Mouse (Mus musculus): ENCODE results near the gene Mrpl53.

Mrpl53 gene

DNA sequence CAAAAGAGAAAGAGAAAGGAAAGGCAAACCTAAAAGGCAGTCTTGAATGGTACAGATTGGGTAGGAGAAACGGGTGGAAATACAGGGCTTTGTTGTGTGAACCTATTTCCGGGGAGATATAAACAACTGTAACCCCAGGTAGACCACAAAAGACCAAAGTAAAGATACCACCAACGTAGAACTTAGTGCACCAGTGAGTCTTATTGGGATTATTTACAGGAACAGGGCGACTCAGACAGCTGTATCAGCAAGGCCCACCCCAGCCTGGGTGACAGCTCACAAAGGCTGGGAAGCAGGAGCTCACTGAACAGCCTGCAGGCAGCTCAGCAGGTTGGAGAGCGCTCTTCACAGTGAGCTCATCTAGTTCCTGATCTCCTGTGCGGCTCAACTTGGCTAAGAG lies 12.9 kb upstream of the Mrpl53 start:
- no peak for DNase-seq

DNA sequence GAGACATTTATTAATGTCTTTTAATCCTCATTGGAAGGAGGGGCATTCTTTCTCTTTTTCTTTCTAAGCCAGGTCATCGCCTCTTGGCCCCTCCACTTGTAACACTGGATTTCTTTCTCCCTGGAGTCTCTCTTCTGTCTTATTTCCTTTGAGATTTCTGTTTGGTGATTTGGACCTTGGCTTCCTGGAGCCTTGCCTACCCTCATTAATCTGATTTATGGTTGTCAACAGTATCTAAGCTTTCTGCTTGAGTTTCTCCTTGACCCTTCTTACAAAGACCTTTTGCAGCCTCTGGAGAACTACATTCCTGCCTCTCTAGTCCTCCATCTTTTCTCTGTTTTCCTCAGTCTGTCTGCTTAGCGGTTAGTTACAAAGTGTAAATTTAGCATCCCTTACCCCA lies 10.4 kb upstream of the Mrpl53 start:
- no peak for DNase-seq

DNA sequence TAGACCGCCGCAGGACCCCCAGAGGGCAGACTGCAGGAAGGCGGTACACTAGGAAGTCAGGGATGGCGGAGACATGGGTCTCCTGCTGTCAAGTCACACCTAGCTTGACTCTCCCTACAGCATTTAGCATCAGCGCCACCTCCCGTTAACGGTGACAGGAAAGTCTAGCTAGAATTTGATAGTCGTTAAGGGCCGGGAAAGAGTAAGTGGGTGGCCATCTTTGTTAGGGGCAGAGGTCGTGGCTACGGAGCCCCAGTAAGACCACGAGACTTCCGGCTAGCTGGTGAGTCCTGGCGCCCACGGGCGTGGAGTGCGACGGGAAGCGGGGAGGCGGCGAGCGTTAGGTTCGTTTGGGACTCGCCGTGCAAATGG lies 7.5 kb upstream of the Mrpl53 start, which contains the start of the genes Ccdc142 and Gm42688:
TSS of gene Ccdc142 (plus strand) at position 286 of the 372 bp plus-strand sequence.
TSS of gene Gm42688 (plus strand) at position 302 of the 372 bp plus-strand sequence.
- DNase-seq, result peak; percentile 92 to 93

DNA sequence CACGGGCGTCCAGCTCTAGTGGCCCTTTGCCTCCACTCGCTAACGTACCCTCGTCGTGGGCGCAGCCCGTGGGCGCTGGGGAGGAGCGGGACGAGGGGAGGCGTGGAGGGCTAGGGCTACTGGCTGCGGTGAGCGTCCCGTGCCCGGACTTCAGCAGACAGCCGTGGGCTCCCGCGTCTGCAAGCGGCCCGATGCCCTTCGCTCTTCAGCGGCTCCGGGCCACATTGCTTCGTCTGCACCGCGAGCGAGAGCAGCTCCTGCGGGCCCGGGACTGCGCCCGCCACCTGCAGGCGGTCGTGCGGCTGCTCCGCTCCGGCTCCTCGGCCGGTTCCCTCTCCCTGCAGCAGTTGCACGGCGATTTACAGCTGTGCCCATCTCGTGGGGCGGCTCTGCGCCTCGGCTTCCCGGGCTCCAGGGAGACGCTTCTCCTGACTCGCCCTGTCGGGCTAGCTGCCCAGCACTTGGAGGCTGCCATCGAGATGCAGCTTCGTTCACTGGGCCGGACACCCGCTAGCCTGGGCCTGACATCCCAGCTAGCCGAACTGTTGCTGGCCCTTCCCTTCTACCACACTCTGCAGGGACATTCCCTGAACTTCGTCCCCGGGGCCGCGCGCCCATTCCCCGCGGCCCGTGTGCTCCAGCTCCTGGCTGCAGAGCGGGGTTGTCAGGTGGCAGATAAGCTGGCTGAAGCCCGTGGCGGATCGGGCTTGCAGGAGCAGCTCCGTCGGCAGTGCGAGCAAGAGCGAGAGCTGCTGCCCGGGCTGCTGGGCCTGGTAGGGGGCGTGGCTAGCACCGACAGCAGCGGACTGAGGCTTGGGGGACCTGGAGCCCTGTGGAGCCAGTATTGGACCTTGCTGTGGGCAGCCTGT lies 6.9 kb upstream of the Mrpl53 start:
- peak; percentile 72 to 74 for DNase-seq

DNA sequence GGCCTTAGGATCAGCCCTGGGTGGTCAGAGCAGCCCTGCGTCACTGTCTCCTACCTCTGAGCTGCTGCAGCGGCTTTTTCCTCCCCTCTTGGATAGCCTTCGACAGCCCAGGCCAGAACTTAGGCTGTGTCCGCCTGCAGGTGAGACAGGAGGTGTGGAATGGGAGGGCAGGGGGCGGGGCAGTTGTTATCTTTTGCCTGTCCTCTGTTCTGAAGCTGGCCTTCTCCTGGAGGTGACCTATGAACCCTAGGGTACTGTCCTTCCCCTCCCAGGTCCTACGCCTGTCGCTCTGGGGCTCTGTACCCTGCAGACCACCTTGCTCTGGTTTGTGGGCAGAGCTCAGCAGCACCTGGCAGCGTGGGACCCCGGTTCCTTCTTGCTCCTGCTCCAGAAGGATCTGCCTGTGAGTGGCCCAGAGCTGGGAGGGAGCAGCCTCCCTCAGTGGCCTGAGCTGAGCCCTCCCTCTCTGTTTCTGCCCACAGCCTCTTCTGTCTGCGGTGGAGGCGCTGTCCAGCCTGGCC lies 5.7 kb upstream of the Mrpl53 start:
- DNase-seq, result no peak

DNA sequence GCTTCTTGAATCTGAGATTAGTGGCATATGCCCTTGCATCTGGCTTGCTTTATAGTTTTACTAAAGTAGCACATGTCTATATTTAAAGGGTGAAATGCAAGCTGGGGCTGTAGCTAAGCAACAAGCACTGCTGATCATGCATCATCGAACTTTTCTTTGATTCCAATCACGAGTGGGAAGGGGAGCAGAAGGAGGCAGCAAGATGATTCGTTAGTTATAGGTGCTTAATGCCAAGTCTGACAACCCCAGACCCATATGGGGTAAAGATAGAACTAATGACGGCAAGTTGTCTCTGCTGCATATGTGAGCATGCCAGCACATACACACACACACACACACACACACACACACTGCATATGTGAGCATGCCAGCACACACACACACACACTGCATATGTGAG lies 4.7 kb upstream of the Mrpl53 start:
- DNase-seq, result no peak

DNA sequence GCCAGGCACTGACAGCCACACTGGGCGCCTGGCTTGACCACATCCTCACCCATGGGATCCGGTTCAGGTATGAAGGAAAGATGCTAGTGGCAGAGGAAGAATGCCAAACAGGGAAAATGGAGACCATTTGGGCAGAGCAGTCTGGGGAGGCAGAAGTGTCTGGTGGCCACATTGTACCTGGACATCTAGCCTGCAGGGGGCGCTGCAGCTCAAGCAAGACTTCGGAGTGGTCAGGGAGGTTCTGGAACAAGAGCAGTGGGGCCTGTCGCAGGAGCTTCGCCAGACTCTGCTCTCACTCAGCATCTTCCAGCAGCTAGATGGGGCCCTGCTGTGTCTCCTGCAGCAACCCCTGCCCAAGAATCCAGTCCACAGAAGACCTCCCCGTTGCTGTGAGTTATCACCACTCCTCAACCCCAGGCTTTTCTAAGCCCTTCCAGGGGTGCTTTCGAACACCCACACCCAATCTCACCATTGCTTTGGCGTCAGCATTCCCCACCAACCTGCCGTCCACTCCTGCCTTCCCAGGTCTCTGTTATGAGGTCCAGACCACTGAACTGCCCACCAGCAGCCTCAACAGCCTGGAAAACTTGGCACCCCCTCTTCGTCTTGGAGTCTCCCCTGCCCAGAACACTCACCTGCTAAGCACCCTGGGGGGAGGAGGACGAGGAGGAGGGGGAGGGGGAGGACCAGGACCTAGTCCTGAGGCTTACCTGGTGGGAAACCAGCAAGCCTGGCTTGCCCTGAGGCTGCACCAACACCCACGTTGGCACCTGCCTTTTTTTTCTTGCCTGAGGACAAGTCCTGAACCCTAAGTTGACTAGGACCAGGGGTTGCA lies 1.1 kb upstream of the Mrpl53 start:
- peak; percentile 88 to 91 for DNase-seq

DNA sequence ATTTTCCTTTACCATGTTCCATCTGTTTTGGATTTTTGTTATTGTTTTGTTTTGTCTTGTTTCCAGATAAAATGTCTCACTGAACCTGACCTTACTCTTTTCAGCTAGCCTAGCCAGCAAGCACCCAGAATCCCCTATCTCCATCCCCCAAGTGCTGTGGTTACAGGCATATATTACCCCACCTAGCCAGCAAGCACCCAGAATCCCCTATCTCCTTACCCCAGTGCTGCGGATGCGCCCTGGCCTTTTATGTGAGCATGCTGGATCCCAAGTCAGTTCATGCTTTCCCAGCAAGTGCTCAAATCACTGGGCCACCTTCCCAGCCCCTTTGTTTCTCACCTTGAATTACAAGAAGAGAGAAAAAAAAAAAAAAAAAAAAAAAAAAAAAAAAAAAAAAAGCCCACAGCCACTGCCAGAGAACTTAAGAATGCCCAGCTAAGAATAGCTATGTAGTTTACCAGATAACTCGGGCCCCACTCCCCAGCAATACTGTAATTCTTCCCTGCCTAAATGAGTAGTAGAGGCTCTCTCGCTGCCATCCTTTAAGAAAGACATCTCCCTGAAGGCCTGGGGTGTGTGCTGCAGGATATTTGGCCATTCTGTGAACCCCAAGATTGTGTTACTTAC lies 2.8 kb downstream of the Mrpl53 start:
- no peak for DNase-seq

DNA sequence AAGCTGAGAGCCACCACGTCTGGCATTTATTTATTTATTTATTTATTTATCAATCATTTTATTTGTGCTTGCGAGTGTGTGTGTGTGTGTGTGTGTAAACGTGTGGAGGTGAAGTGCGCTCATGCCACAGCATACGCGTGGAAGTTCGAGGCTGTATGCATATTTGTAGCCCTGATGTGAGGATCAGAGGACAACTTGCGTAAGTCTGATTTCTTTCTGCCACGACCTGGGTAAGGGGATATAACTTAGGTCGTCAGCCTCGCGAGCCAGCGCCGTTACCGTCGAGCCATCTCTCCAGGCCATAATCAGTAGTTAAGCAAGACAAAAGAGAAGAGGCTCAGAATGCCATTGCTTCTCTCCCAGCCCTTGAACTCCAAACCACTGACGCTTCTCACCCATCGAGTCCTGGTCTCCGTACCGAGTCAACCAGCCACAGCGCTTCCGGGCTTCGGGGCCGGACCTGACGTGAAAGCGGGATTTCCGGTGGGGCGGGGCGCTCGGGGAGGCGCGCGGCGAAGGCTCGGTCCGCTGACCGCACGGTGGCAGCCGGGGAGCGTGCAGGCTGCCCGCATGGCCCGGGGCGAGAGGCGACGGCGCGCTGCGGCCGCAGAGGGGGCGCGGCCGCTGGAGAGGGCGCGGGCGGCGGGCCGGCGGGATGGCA lies 6.3 kb downstream of the Mrpl53 start, which contains the start of gene Mogs:
TSS of gene Mogs (plus strand) at position 486 of the 661 bp plus-strand sequence.
- DNase-seq, result peak; percentile 96 to 97

DNA sequence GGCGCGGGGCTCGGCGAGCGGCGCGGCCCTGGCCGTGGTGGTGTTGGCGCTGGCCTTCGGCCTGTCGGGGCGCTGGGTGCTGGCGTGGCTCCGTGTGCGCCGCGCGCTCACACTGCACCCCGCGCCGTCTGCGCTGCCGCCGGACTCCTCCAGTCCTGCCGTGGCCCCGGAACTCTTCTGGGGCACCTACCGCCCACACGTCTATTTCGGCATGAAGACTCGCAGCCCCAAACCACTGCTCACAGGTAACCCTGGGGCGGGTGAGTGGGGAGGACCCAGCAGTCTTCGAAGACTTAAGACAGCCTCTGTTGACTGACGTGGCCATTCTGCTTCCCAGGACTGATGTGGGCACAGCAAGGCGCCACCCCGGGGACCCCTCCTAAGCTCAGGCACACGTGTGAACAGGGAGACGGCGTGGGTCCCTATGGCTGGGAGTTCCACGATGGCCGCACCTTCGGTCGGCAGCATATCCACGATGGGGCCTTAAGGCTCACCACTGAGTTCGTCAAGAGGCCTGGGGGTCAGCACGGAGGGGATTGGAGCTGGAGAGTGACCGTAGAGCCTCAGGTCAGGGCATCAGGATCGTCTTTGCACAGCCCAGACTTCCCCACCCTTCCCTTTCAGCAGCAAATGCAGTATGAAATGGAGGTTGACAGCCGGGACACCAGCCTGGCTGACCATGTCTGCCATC lies 7.0 kb downstream of the Mrpl53 start:
- DNase-seq, result peak in 1 of 2 experiments; percentile 47

DNA sequence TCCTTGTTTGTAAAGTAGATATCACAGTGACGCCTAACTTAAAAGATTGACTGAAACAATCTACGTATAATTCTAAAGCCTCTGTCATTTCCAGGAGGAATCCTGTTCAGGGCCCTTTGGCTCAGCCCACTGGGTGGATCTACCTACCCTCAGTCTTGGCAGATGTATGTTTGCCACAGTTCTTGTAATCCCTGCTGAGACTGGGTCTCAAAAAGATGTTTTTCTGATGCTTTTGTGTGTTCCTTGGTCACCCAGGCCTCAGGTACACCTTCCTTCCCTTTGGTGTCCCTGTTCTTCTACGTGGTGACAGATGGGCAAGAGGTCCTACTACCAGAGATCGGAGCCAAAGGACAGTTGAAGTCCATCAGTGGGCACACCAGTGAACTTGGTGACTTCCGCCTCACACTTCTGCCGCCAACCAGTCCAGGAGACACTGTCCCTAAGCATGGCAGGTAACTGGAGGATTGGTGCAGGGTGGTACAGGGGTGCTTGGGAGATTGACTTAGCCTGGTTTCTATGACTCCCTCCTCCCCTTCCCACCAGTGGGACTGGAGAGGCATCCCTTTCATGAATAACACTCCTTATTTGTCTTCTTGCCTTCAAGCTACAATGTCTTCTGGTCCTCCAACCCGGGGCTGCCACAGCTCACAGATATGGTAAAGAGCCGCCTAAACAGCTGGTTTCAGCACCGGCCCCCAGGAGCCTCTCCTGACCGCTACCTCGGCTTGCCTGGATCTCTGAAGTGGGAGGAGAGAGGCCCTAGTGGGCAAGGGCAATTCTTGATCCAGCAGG lies 7.7 kb downstream of the Mrpl53 start:
- no peak for DNase-seq

DNA sequence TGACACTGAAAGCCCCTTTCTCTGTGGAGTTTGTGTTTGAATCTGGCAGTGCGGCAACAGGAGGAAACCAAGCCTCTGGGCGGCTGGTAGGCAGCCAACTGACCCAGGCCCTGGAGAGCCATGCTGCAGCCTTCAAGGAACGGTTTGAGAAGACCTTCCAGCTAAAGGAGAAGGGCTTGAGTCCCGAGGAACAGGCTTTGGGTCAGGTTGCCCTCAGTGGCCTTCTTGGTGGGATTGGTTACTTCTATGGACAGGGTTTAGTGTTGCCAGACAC lies 8.3 kb downstream of the Mrpl53 start:
- DNase-seq, result peak in 1 of 2 experiments; percentile 20

DNA sequence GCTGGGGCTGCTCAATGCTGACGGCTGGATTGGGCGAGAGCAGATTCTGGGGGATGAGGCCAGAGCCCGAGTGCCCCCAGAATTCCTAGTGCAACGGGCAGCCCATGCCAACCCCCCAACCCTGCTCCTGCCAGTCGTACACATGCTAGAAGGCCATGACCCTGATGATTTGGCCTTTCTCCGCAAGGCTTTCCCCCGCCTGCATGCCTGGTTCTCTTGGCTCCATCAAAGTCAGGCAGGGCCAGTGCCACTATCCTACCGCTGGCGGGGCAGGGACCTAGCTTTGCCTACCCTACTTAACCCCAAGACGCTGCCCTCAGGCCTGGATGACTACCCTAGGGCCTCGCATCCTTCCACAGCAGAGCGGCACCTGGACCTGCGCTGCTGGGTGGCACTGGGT lies 8.8 kb downstream of the Mrpl53 start:
- no peak for DNase-seq

DNA sequence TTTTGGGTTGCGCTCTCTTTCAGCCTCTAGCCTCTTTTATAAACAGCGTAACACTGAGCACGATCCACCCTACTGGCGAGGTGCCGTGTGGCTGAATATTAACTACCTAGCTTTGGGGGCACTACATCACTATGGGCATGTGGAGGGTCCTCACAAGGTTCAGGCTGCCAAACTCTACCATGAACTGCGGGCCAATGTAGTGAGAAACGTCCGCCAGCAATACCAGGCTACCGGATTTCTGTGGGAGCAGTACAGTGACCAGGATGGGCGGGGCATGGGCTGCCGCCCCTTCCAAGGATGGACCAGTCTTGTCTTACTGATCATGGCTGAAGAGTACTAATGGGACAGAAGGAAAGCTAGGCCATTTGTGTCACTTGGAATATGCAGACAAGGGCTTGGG lies 9.5 kb downstream of the Mrpl53 start:
- DNase-seq, result no peak

DNA sequence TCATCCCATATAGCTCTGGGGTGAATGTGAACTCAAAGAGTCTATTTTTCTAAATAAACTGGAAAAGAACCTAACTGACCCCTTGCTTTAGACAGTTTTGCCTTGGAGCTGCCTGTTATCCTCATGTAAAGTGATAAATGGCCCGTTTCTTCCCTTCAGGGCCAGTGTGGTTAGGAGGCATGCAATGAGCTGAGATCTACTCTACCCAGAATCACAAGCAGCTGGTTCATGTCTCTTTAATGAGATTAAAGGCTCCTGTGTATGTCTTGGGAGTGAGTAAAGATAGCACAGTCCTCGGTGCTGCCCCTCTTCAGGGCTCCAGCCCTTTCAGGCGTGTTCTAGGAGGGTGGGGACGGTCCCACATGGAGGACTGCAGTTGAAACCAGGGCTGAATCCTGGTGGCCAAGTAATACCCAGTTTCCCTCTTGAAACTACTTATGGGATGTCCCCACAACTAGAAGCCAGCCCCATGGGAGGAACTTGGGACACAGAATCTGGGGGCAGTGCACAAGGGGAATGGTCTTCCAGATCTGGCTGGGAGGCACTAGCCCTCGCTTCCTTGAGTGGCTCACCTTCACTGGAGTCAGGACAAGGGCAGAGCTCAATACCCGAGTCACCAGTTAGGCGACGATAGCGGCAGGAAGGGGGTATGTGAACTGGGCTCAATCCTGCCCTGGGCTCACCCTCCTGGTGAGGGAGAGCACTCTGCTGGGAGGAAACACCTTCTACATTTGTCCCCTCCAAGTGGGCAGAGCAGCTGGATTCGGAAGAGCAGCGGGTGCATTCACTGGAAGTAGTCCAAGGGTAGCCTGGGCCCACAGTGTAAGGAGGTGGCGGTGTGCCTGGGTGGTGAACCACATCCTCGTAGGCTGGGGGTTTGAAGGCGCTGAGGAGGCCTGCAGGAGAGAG lies 10.2 kb downstream of the Mrpl53 start:
- DNase-seq, result peak in 1 of 2 experiments; percentile 23

DNA sequence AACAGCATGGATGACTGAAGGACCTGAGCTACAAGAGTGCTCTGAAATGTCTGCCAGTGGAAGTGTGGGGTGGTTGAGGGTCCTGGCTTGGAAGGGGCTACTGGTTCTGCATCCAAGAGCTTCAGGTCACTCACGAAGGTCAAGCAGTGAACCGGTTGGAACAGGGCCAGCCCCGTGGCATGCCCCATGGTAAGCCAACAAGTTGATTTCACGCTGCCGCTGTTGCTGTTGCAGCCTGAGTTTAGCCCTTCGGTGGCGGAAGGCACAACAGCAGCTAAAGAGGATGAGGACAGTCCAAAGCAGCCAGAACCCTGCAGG lies 10.9 kb downstream of the Mrpl53 start:
- DNase-seq, result peak; percentile 58 to 60

DNA sequence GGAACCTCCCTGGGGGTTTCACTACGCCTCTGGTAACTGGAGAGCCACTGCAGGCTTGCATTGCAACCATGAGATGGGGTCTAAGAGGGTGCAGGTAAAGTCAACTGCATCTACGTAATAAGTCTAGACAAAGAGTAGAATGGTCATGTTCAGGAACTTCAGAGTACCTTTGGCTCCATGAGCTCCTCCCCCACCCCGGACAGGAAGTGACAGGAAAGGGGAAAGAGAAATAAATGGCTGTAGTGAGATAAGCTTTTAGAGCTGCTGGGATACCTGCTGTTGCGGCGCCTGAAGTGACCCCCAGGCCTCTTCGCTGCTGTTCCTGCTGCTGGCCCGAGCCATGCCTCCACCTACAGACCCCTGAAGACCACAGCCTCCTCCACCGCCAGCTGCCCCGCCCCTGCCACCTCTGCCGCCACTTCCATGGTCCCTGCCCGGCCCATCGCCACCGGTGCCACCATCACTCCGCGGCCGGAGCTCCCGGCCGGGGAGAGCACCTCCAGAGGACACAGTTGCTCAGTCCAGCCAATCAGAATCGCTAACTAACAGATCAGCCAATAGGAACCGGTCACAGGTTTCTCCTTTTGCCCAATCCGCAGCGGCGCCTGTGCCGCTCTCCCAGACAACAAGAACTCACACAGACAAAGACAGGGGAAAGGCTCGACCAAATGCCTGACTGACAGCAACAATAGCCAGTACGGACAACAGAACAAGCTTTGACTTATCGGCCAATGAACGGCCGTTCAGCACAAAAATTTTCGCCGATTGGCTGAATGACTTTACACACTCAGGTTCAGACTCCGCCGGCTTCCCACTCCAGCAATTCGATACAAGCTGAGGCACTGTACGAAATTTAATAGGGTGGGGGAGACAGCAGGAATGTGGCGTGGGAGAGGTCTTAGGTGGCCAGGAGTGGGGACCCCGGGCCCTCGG lies 12.4 kb downstream of the Mrpl53 start, which contains the start of gene Wbp1:
TSS of gene Wbp1 (minus strand) at position 630 of the 933 bp plus-strand sequence.
- peak; percentile 93 to 95 for DNase-seq

DNA sequence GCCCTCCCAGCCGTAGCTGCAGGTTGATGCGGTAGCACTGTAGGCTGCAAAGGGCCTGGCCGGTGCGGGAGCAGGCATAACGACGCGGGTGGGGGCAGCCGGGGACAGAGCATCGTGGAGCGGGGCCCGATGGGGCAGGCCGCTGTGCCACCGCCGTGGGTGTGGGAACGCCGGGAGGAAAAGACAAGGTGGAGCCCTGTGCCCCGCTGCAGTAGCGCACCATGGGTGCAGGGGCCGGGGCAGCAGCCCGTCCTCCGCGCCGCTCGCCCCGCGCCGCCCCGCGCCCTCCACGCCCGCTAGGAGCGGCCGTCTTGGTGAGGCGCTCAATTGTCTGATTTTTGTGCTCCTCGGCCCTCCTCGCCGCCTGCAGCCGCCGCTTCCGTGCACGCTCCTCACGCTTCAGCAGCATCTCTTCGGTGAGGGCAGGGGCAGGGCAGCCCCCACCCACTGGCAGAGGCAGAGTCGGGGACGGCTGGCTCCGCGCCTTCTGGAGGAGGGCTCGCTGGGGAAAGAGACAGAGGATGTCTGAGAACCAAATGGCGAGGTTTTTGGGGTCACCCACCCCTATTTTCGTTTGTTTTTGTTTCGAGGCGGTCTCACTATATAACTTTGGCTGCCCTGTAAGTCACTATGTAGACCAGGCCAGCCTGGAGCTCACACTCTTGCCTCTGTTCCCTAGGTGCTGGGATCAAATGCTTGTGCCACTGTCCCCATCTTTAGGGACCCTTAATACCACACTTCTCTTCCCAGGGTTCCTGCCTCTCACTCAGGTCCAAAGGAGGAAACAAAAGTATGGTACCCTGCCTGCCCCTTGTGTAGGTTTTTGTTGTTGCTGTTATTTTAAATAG lies 13.2 kb downstream of the Mrpl53 start:
- DNase-seq, result peak; percentile 73 to 76
